Mouse (Mus musculus): ENCODE data around the gene Hist2h3c1.
"Not testable (repeated sequence)": the region's sequence is repeated elsewhere in the genome, so short reads cannot be mapped to it uniquely, and the experiment has no call there.

The Hist2h3c1 gene

GRCm38 (mm10) chr3:96246427-96246856 lies at the start of gene Hist2h3c1:
Gene Hist2h3c1, plus strand, starts transcription at chr3:96246685.
- peak; percentile 72 for ATAC-seq (ENCODE audit: insufficient number of reproducible peaks, low FRiP score, low TSS enrichment)

GRCm38 (mm10) chr3:96197129-96197749 lies 49.2 kb upstream of the Hist2h3c1 start:
- ATAC-seq (ENCODE audit: insufficient number of reproducible peaks, low FRiP score, low TSS enrichment) = peak; percentile 92

- no peak for ATAC-seq (ENCODE audit: insufficient number of reproducible peaks, low FRiP score, low TSS enrichment)
These were observed 48.3 kb upstream of the Hist2h3c1 start for GRCm38 (mm10) chr3:96198181-96198580.

GRCm38 (mm10) chr3:96198601-96199251 lies 47.8 kb upstream of the Hist2h3c1 start:
- ATAC-seq (ENCODE audit: insufficient number of reproducible peaks, low FRiP score, low TSS enrichment) = not testable (repeated sequence)

- ATAC-seq (ENCODE audit: insufficient number of reproducible peaks, low FRiP score, low TSS enrichment) = no peak
These were observed 46.8 kb upstream of the Hist2h3c1 start for GRCm38 (mm10) chr3:96199731-96200130.

- ATAC-seq (ENCODE audit: insufficient number of reproducible peaks, low FRiP score, low TSS enrichment) = no peak
These were observed 38.7 kb upstream of the Hist2h3c1 start for GRCm38 (mm10) chr3:96207819-96208218.

- no peak for ATAC-seq (ENCODE audit: insufficient number of reproducible peaks, low FRiP score, low TSS enrichment)
These were observed 37.2 kb upstream of the Hist2h3c1 start for GRCm38 (mm10) chr3:96209242-96209641.

- peak; percentile 17; the same call in 1 of the 2 replicates for ATAC-seq (ENCODE audit: insufficient number of reproducible peaks, low FRiP score, low TSS enrichment)
These were observed 27.3 kb upstream of the Hist2h3c1 start for GRCm38 (mm10) chr3:96219191-96219641.

- ATAC-seq (ENCODE audit: insufficient number of reproducible peaks, low FRiP score, low TSS enrichment) = peak; percentile 89
These were observed 26.8 kb upstream of the Hist2h3c1 start, which contains the start of the genes Bola1 and Hist2h2ab for GRCm38 (mm10) chr3:96219661-96220130. Gene Bola1, minus strand, starts transcription at chr3:96219709. Gene Hist2h2ab, plus strand, starts transcription at chr3:96219865.

GRCm38 (mm10) chr3:96220131-96220764 lies 26.2 kb upstream of the Hist2h3c1 start:
- ATAC-seq (ENCODE audit: insufficient number of reproducible peaks, low FRiP score, low TSS enrichment) = not testable (repeated sequence)

GRCm38 (mm10) chr3:96220765-96221639 lies 25.5 kb upstream of the Hist2h3c1 start, which contains the start of the genes Hist2h2ac and Hist2h2be:
Gene Hist2h2ac, minus strand, starts transcription at chr3:96220880.
Gene Hist2h2be, plus strand, starts transcription at chr3:96221119.
- ATAC-seq (ENCODE audit: insufficient number of reproducible peaks, low FRiP score, low TSS enrichment) = peak; percentile 90

GRCm38 (mm10) chr3:96221640-96222038 lies 24.8 kb upstream of the Hist2h3c1 start:
- no peak for ATAC-seq (ENCODE audit: insufficient number of reproducible peaks, low FRiP score, low TSS enrichment)

- ATAC-seq (ENCODE audit: insufficient number of reproducible peaks, low FRiP score, low TSS enrichment) = no peak
These were observed 23.7 kb upstream of the Hist2h3c1 start for GRCm38 (mm10) chr3:96222774-96223173.

GRCm38 (mm10) chr3:96225421-96225820 lies 21.1 kb upstream of the Hist2h3c1 start:
- ATAC-seq (ENCODE audit: insufficient number of reproducible peaks, low FRiP score, low TSS enrichment) = no peak

GRCm38 (mm10) chr3:96226695-96227648 lies 19.5 kb upstream of the Hist2h3c1 start:
- no peak for ATAC-seq (ENCODE audit: insufficient number of reproducible peaks, low FRiP score, low TSS enrichment)

GRCm38 (mm10) chr3:96228828-96229227 lies 17.7 kb upstream of the Hist2h3c1 start:
- no peak for ATAC-seq (ENCODE audit: insufficient number of reproducible peaks, low FRiP score, low TSS enrichment)

- ATAC-seq (ENCODE audit: insufficient number of reproducible peaks, low FRiP score, low TSS enrichment) = no peak
These were observed 16.1 kb upstream of the Hist2h3c1 start for GRCm38 (mm10) chr3:96230404-96230803.

GRCm38 (mm10) chr3:96230910-96231757 lies 15.4 kb upstream of the Hist2h3c1 start:
- ATAC-seq (ENCODE audit: insufficient number of reproducible peaks, low FRiP score, low TSS enrichment) = no peak

Measured in cerebellum, adult (tissue).